Mouse (Mus musculus): Measurements from ENCODE around the gene Dlgap1. TPM values are rescaled to one million over a fixed set of nuclear protein-coding genes. Genes with fewer than 3 reads are reported as not detected.

Dlgap1 gene
- polyA plus RNA-seq, 1 experiment from 2014 or later = 0.33 TPM

DNA sequence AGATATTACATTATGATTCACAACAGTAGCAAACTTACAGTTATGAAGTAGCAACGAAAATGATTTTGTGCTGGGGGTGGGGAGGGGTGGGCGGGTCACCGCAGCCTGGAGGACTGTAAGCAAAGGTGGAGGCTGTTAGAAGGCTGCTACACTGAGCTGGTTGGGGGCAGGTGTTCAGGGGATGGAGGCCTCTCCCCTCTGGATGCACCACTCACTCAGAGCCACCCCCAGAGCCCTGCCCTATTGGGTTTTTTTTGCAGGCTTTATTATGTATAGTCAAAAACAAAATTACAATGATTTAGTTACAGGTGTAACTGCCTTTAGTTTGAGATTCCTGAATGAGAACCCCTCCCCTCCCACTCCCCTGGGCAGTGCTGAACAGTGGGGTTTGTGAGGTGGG is 895.8 kb downstream of the Dlgap1 start:
- in situ Hi-C loops (cut with MboI; ENCODE audit: low pct_unique_long_range_greater_than_20kb) = no loop called here
- no peaks in the 10 kb centered on the region for H3K27me3 ChIP-seq
- ChIA-PET POLR2A (no interaction called here), CTCF (no interaction called here)
- ATAC-seq (no peak), DNase-seq (ENCODE audit: low read depth, low spot score) (no peak)
- no peak for TF ChIP-seq CTCF (IDR thresholded peaks at IDR 0.05)

DNA sequence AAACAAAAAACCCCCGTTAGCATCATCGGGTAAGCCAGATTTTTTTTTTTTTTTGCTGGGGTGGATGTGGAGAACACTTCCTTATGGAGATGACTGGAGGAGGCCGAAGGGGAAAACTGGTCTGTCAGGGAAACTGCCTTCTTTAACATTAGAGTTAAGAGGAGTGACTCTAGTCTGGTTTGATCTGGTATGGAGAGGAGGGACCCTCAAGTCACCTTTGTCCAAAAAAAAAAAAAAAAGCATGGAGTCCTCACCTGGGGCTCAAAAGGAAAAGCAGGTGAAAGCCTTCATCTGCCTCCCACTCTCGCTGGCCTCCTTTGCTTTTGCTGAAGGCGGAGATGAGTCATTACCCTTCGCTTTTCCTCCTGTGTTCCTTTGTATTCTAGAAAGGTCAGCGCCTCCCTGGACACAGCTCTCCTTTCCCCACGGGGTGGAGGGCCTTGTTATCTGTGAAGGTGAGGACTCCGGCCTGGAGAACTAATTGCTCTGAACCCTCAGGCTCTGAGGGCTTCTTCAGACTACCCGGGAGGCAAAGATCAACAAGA is 896.3 kb downstream of the Dlgap1 start:
- ATAC-seq (no peak), DNase-seq (ENCODE audit: low read depth, low spot score) (no peak)
- in situ Hi-C loops (cut with MboI; ENCODE audit: low pct_unique_long_range_greater_than_20kb) = no loop called here
- TF ChIP-seq CTCF (IDR thresholded peaks at IDR 0.05) = no peak
- no peaks in the 10 kb centered on the region for H3K27me3 ChIP-seq
- POLR2A ChIA-PET = no interaction called here
- CTCF ChIA-PET = no interaction called here

GRCm38 (mm10) chr17:70866029-70866428 is 897.2 kb downstream of the Dlgap1 start:
- no peaks in the 10 kb centered on the region for H3K27me3 ChIP-seq
- ATAC-seq (no peak), DNase-seq (ENCODE audit: low read depth, low spot score) (no peak)
- in situ Hi-C loops (cut with MboI; ENCODE audit: low pct_unique_long_range_greater_than_20kb) = no loop called here
- ChIA-PET CTCF (no interaction called here), POLR2A (no interaction called here)
- TF ChIP-seq CTCF (IDR thresholded peaks at IDR 0.05) = no peak

DNA sequence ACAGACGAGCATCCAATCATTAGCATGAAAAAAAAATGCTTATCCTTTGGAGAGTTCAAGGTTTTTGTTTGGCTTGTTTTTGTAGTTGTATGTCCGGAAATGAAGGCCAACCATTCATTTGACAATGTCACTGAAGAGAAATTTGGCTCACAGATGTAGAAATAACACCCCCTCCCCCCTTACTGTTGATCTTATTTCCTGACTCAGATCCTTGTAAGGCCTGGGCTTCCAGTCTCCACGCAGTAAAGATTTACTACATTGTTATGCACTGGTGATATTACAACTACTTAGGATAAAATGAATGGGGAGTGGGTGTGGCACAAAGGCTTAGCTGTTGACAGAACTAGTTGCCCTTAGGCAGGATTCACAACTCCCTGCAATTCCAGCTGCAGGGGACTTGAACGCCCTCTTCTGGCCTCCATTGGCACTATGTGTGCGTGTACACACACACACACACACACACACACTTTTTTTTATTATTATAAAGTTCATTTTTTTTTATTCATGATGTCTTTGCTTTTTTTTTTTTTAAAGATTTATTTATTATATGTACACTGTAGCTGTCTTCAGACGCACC is 897.8 kb downstream of the Dlgap1 start:
- in situ Hi-C loops (cut with MboI; ENCODE audit: low pct_unique_long_range_greater_than_20kb) = no loop called here
- DNase-seq (ENCODE audit: low read depth, low spot score) (no peak), ATAC-seq (no peak)
- ChIA-PET CTCF (interaction anchor here (1.4 kb wide), 1 partner anchor 8 kb away, joined by 7 read pairs; no protein-coding TSS in a partner anchor), POLR2A (no interaction called here)
- TF ChIP-seq CTCF (IDR thresholded peaks at IDR 0.05) = no peak
- H3K27me3 ChIP-seq = no peaks in the 10 kb centered on the region

- DNase-seq (ENCODE audit: low read depth, low spot score) (no peak), ATAC-seq (no peak)
- no peaks in the 10 kb centered on the region for H3K27me3 ChIP-seq
- TF ChIP-seq CTCF (IDR thresholded peaks at IDR 0.05) = no peak
- CTCF ChIA-PET = interaction anchor here (0.7 to 1.7 kb wide), 4 partner anchors 11 to 100 kb away, joined by 3 to 5 read pairs (median 3); no protein-coding TSS in a partner anchor
- in situ Hi-C loops (cut with MboI; ENCODE audit: low pct_unique_long_range_greater_than_20kb) = no loop called here
- POLR2A ChIA-PET = interaction anchor here (0.6 kb wide), 1 partner anchor 79 kb away, joined by 5 read pairs; no protein-coding TSS in a partner anchor
These were observed 899.8 kb downstream of the Dlgap1 start for GRCm38 (mm10) chr17:70868577-70869229.

DNA sequence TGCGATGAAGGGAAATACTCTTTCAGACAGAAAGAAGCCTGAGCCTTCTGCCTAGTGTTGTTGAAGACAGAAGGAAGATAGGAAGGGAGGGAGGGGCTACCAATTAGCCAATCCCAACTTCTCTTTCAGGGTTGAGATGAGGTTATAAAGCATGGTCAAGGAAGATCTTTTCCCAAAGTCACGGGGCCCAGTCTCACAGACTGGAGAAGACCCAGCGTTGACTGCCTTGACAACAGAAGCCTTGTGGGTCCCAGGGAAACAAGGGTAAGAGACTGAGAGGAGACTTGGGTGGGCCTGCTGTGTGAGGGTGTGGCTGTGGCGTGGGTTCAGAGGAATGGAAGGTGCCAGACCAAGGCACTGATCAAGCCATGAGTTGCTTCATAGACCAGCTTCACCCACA is 901.7 kb downstream of the Dlgap1 start:
- ATAC-seq (no peak), DNase-seq (ENCODE audit: low read depth, low spot score) (no peak)
- POLR2A ChIA-PET = no interaction called here
- CTCF ChIA-PET = interaction anchor here (1.0 kb wide), 1 partner anchor 98 kb away, joined by 3 read pairs; no protein-coding TSS in a partner anchor
- H3K27me3 ChIP-seq = no peaks in the 10 kb centered on the region
- in situ Hi-C loops (cut with MboI; ENCODE audit: low pct_unique_long_range_greater_than_20kb) = no loop called here
- no peak for TF ChIP-seq CTCF (IDR thresholded peaks at IDR 0.05)
